9 mouse cellular contexts compared by ENCODE assay signal in the genomic region with DNA sequence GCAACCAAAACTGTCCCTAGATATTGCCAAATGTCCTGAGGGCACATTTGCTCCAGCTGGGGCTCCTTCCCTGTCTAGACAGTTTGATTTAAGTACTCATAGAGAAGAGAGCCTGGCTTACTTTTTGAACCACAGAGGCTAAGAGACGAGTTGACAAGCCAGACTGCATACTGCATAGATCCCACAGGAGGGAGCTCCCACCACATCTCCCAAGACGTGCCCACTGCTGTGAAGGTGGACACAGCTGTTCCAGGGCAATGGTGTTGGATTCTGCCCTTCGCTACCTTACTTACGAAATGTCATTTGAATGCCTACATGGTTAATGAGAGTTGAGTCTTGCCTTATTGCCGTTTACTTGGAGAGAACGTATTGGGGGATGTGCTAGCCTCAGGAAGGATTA. TPM values are rescaled to one million over a fixed set of nuclear protein-coding genes. Genes with fewer than 3 reads are reported as not detected.
A peak's percentile ranks its signal among the peaks of the same experiment; 100 is the strongest.
DNase-seq lines count a peak whose midpoint lies in the region; TF ChIP-seq lines count a peak whose summit lies in the region.
"Had no signal": no experiment of that assay in that cellular context is flagged by ENCODE, and none has a peak within 500 bp of the region (broad histone marks: within the 10 kb centered on the region; RNA-seq: fewer than 3 reads in every experiment).

No protein-coding gene starts in this region.

- no peak for TF ChIP-seq POLR2A in lung, adult 2 months (IDR thresholded peaks at IDR 0.05; ENCODE audit: borderline replicate concordance, extremely low read depth, low read depth, low read length)

- no peaks in the 10 kb centered on the region for H3K36me3 ChIP-seq in embryonic facial prominence, embryonic 10.5 days (replicated peaks)
- H3K36me3 ChIP-seq: lung, embryonic 15.5 days had no signal

- H3K4me3 ChIP-seq in lung, adult 2 months (replicated peaks; ENCODE audit: extremely low read depth, low read depth, low read length), result no peak overlapping the region
- no peak overlapping the region for H3K4me3 ChIP-seq in embryonic facial prominence, embryonic 10.5 days
- H3K4me3 ChIP-seq: lung, embryonic 15.5 days had no signal

- peak; percentile 18; the same call in 1 of the 2 replicates for TF ChIP-seq CTCF in lung, adult 2 months (IDR thresholded peaks at IDR 0.05; ENCODE audit: insufficient read depth, low read length)

- no peaks in the 10 kb centered on the region for H3K4me1 ChIP-seq in lung, adult 2 months (ENCODE audit: control insufficient read depth, insufficient read depth, low read length)
- H3K4me1 ChIP-seq in embryonic facial prominence, embryonic 10.5 days, result peaks cover 9% of the 10 kb centered on the region
- H3K4me1 ChIP-seq: lung, embryonic 15.5 days had no signal

- H3K27me3 ChIP-seq in embryonic facial prominence, embryonic 10.5 days (replicated peaks; ENCODE audit: low read depth, poor library complexity, severe bottlenecking), result no peaks in the 10 kb centered on the region
- H3K27me3 ChIP-seq: lung, embryonic 15.5 days had no signal

- no peak for DNase-seq in lung, adult 2 months
- no peak for DNase-seq in lung, postnatal 14 days
- DNase-seq in NIH3T3 (ENCODE audit: low read depth), result peak; percentile 61
- peak; percentile 39 for DNase-seq in embryonic facial prominence, embryonic 10.5 days (ENCODE audit: low spot score)
- DNase-seq in mesoderm, embryonic 11.5 days (ENCODE audit: low read depth, low spot score), result peak; percentile 22
- no peak for DNase-seq in cerebellum, postnatal 4 days (ENCODE audit: low spot score in 2 of 2)
- no peak for DNase-seq in cerebellum, postnatal 25 days
- no peak for DNase-seq in layer of hippocampus, postnatal 36 days

- H3K9me3 ChIP-seq in embryonic facial prominence, embryonic 10.5 days, result no peaks in the 10 kb centered on the region
- H3K9me3 ChIP-seq: lung, embryonic 15.5 days had no signal

- H3K27ac ChIP-seq in embryonic facial prominence, embryonic 10.5 days (replicated peaks), result no peak overlapping the region
- H3K27ac ChIP-seq: lung, embryonic 15.5 days had no signal

- WGBS in lung, adult 2 months, result 58% methylated on average over 6 of the region's 6 CpGs
- WGBS in embryonic facial prominence, embryonic 10.5 days, result 61% methylated on average over 6 of the region's 6 CpGs

RNA-seq across cellular contexts. Expression of gene Hsph1, which starts 6.2 kb away (rescaled TPM):
- 7.3 and 7.7 TPM in 2 replicates for polyA plus RNA-seq in lung, adult 2 months (2012; rRNA removed)
- polyA plus RNA-seq in embryonic facial prominence, embryonic 10.5 days (2016; fragmentation: Nextera tagmentation; extraction: Ambion mirVana), result 125 and 140 TPM in 2 replicates
- total RNA-seq in layer of hippocampus, postnatal 36 days (2021), result 100 to 1,000 TPM; 397 to 414 TPM

RNA-seq across cellular contexts. Expression of gene B3glct, which starts 35.7 kb away (rescaled TPM):
- 3.9 and 5.1 TPM in 2 replicates for polyA plus RNA-seq in lung, adult 2 months (2012; rRNA removed)
- polyA plus RNA-seq in embryonic facial prominence, embryonic 10.5 days (2016; fragmentation: Nextera tagmentation; extraction: Ambion mirVana), result 14.4 and 15.1 TPM in 2 replicates
- total RNA-seq in layer of hippocampus, postnatal 36 days (2021), result 10 to 100 TPM; 11.6 to 11.8 TPM

Comparison
In these comparisons a context has a peak if more than half of its experiments do, and no peak if none do; other contexts are left out.
1. DNase-seq: peak in NIH3T3 (single experiment), embryonic facial prominence, embryonic 10.5 days (single experiment) and mesoderm, embryonic 11.5 days (single experiment); none in lung, adult 2 months (single experiment), lung, postnatal 14 days (single experiment), cerebellum, postnatal 4 days (0 of 2), cerebellum, postnatal 25 days (0 of 2) and layer of hippocampus, postnatal 36 days (0 of 2).
2. RNA of gene Hsph1, which starts 6.2 kb away (polyA plus RNA-seq): 125 to 140 TPM in embryonic facial prominence, embryonic 10.5 days; 7.3 to 7.7 TPM in lung, adult 2 months; every median in the first group is over 10 times any median in the second.